Mouse (Mus musculus): ENCODE measurements around the gene Rap1gap. TPM values are rescaled to one million over a fixed set of nuclear protein-coding genes. Genes with fewer than 3 reads are reported as not detected.

Rap1gap gene
- 35.4 and 51.6 TPM in 2 replicates for polyA plus RNA-seq (2015; fragmentation: Nextera tagmentation; extraction: Ambion mirVana)

GRCm38 (mm10) chr4:137664433-137664979, at the start of gene Rap1gap:
Gene Rap1gap (plus strand): TSS chr4:137664726.
- Histone ChIP-seq H3K9ac (replicated peaks; ENCODE audit: low read depth, low read length) (peak within 1 kb of the TSS; percentile 84), H3K4me3 (replicated peaks; ENCODE audit: low read length) (peak within 1 kb of the TSS; percentile 67), H3K4me2 (ENCODE audit: low read length) (peak within 1 kb of the TSS; percentile 91), H3K36me3 (ENCODE audit: control insufficient read depth, insufficient read depth) (no peaks in the 10 kb centered on the region), H3K4me1 (replicated peaks; ENCODE audit: control insufficient read depth, insufficient read depth, low read length) (peaks cover 44% of the 10 kb centered on the region), H3K27me3 (replicated peaks; ENCODE audit: control insufficient read depth, insufficient read depth, low read length) (no peaks in the 10 kb centered on the region), H3K27ac (ENCODE audit: low read length) (no peak within 1 kb of the TSS), H3K9me3 (ENCODE audit: control insufficient read depth, low read length) (no peaks in the 10 kb centered on the region)
- peak; percentile 58 for ATAC-seq
- under 1% methylated on average over 44 of the region's 44 CpGs for WGBS

- no peak overlapping the region for H3K27ac ChIP-seq (ENCODE audit: low read length)
- H3K36me3 ChIP-seq (ENCODE audit: control insufficient read depth, insufficient read depth): peaks cover 35% of the 10 kb centered on the region
- WGBS: 94% methylated on average over 8 of the region's 8 CpGs
- no peak overlapping the region for H3K4me3 ChIP-seq (replicated peaks; ENCODE audit: low read length)
- H3K9me3 ChIP-seq (ENCODE audit: control insufficient read depth, low read length): no peaks in the 10 kb centered on the region
- ATAC-seq: no peak
- H3K4me2 ChIP-seq (ENCODE audit: low read length): no peak overlapping the region
- H3K27me3 ChIP-seq (replicated peaks; ENCODE audit: control insufficient read depth, insufficient read depth, low read length): no peaks in the 10 kb centered on the region
- H3K4me1 ChIP-seq (replicated peaks; ENCODE audit: control insufficient read depth, insufficient read depth, low read length): no peaks in the 10 kb centered on the region
- H3K9ac ChIP-seq (replicated peaks; ENCODE audit: low read depth, low read length): no peak overlapping the region
Measured at GRCm38 (mm10) chr4:137622847-137623246, 41.7 kb upstream of the Rap1gap start.

GRCm38 (mm10) chr4:137627476-137628235, 36.9 kb upstream of the Rap1gap start:
- no peak for ATAC-seq
- 38% methylated on average over 8 of the region's 8 CpGs for WGBS
- H3K27me3 ChIP-seq (replicated peaks; ENCODE audit: control insufficient read depth, insufficient read depth, low read length): no peaks in the 10 kb centered on the region
- no peak overlapping the region for H3K9ac ChIP-seq (replicated peaks; ENCODE audit: low read depth, low read length)
- H3K27ac ChIP-seq (ENCODE audit: low read length): no peak overlapping the region
- no peak overlapping the region for H3K4me3 ChIP-seq (replicated peaks; ENCODE audit: low read length)
- no peaks in the 10 kb centered on the region for H3K9me3 ChIP-seq (ENCODE audit: control insufficient read depth, low read length)
- H3K4me1 ChIP-seq (replicated peaks; ENCODE audit: control insufficient read depth, insufficient read depth, low read length): no peaks in the 10 kb centered on the region
- H3K36me3 ChIP-seq (ENCODE audit: control insufficient read depth, insufficient read depth): peaks cover 44% of the 10 kb centered on the region
- H3K4me2 ChIP-seq (ENCODE audit: low read length): no peak overlapping the region

GRCm38 (mm10) chr4:137628400-137628799, 36.1 kb upstream of the Rap1gap start:
- Histone ChIP-seq H3K36me3 (ENCODE audit: control insufficient read depth, insufficient read depth) (peaks cover 43% of the 10 kb centered on the region), H3K27me3 (replicated peaks; ENCODE audit: control insufficient read depth, insufficient read depth, low read length) (no peaks in the 10 kb centered on the region), H3K9ac (replicated peaks; ENCODE audit: low read depth, low read length) (no peak overlapping the region), H3K4me1 (replicated peaks; ENCODE audit: control insufficient read depth, insufficient read depth, low read length) (no peaks in the 10 kb centered on the region), H3K9me3 (ENCODE audit: control insufficient read depth, low read length) (no peaks in the 10 kb centered on the region), H3K4me2 (ENCODE audit: low read length) (no peak overlapping the region), H3K27ac (ENCODE audit: low read length) (no peak overlapping the region), H3K4me3 (replicated peaks; ENCODE audit: low read length) (no peak overlapping the region)
- ATAC-seq: no peak
- 60% methylated on average over 6 of the region's 6 CpGs for WGBS

- no peaks in the 10 kb centered on the region for H3K4me1 ChIP-seq (replicated peaks; ENCODE audit: control insufficient read depth, insufficient read depth, low read length)
- H3K9ac ChIP-seq (replicated peaks; ENCODE audit: low read depth, low read length): no peak overlapping the region
- no peak overlapping the region for H3K4me2 ChIP-seq (ENCODE audit: low read length)
- ATAC-seq: no peak
- peaks cover 44% of the 10 kb centered on the region for H3K36me3 ChIP-seq (ENCODE audit: control insufficient read depth, insufficient read depth)
- WGBS: 60% methylated on average over 7 of the region's 7 CpGs
- no peak overlapping the region for H3K4me3 ChIP-seq (replicated peaks; ENCODE audit: low read length)
- H3K27me3 ChIP-seq (replicated peaks; ENCODE audit: control insufficient read depth, insufficient read depth, low read length): no peaks in the 10 kb centered on the region
- no peak overlapping the region for H3K27ac ChIP-seq (ENCODE audit: low read length)
- no peaks in the 10 kb centered on the region for H3K9me3 ChIP-seq (ENCODE audit: control insufficient read depth, low read length)
Measured at GRCm38 (mm10) chr4:137629354-137629753, 35.2 kb upstream of the Rap1gap start.

- H3K4me1 ChIP-seq (replicated peaks; ENCODE audit: control insufficient read depth, insufficient read depth, low read length): no peaks in the 10 kb centered on the region
- WGBS: 89% methylated on average over 2 of the region's 2 CpGs
- H3K27me3 ChIP-seq (replicated peaks; ENCODE audit: control insufficient read depth, insufficient read depth, low read length): no peaks in the 10 kb centered on the region
- no peak overlapping the region for H3K4me2 ChIP-seq (ENCODE audit: low read length)
- no peak for ATAC-seq
- H3K27ac ChIP-seq (ENCODE audit: low read length): no peak overlapping the region
- no peak overlapping the region for H3K9ac ChIP-seq (replicated peaks; ENCODE audit: low read depth, low read length)
- H3K9me3 ChIP-seq (ENCODE audit: control insufficient read depth, low read length): no peaks in the 10 kb centered on the region
- H3K36me3 ChIP-seq (ENCODE audit: control insufficient read depth, insufficient read depth): peaks cover 48% of the 10 kb centered on the region
- no peak overlapping the region for H3K4me3 ChIP-seq (replicated peaks; ENCODE audit: low read length)
Measured at GRCm38 (mm10) chr4:137630153-137630552, 34.4 kb upstream of the Rap1gap start.

GRCm38 (mm10) chr4:137631596-137631995, 32.9 kb upstream of the Rap1gap start:
- Histone ChIP-seq H3K4me2 (ENCODE audit: low read length) (no peak overlapping the region), H3K4me1 (replicated peaks; ENCODE audit: control insufficient read depth, insufficient read depth, low read length) (no peaks in the 10 kb centered on the region), H3K27me3 (replicated peaks; ENCODE audit: control insufficient read depth, insufficient read depth, low read length) (no peaks in the 10 kb centered on the region), H3K9ac (replicated peaks; ENCODE audit: low read depth, low read length) (no peak overlapping the region), H3K9me3 (ENCODE audit: control insufficient read depth, low read length) (no peaks in the 10 kb centered on the region), H3K4me3 (replicated peaks; ENCODE audit: low read length) (no peak overlapping the region), H3K36me3 (ENCODE audit: control insufficient read depth, insufficient read depth) (peaks cover 53% of the 10 kb centered on the region), H3K27ac (ENCODE audit: low read length) (no peak overlapping the region)
- ATAC-seq: no peak
- 64% methylated on average over 3 of the region's 3 CpGs for WGBS

GRCm38 (mm10) chr4:137633394-137633793, 31.1 kb upstream of the Rap1gap start:
- Histone ChIP-seq H3K9ac (replicated peaks; ENCODE audit: low read depth, low read length) (no peak overlapping the region), H3K4me1 (replicated peaks; ENCODE audit: control insufficient read depth, insufficient read depth, low read length) (no peaks in the 10 kb centered on the region), H3K36me3 (ENCODE audit: control insufficient read depth, insufficient read depth) (peaks cover 61% of the 10 kb centered on the region), H3K9me3 (ENCODE audit: control insufficient read depth, low read length) (no peaks in the 10 kb centered on the region), H3K4me2 (ENCODE audit: low read length) (no peak overlapping the region), H3K27ac (ENCODE audit: low read length) (no peak overlapping the region), H3K4me3 (replicated peaks; ENCODE audit: low read length) (no peak overlapping the region), H3K27me3 (replicated peaks; ENCODE audit: control insufficient read depth, insufficient read depth, low read length) (no peaks in the 10 kb centered on the region)
- 84% methylated on average over 4 of the region's 4 CpGs for WGBS
- no peak for ATAC-seq

GRCm38 (mm10) chr4:137636597-137636996, 27.9 kb upstream of the Rap1gap start:
- H3K4me3 ChIP-seq (replicated peaks; ENCODE audit: low read length): no peak overlapping the region
- WGBS: 82% methylated on average over 3 of the region's 3 CpGs
- no peaks in the 10 kb centered on the region for H3K9me3 ChIP-seq (ENCODE audit: control insufficient read depth, low read length)
- ATAC-seq: no peak
- no peaks in the 10 kb centered on the region for H3K27me3 ChIP-seq (replicated peaks; ENCODE audit: control insufficient read depth, insufficient read depth, low read length)
- H3K4me2 ChIP-seq (ENCODE audit: low read length): no peak overlapping the region
- H3K27ac ChIP-seq (ENCODE audit: low read length): no peak overlapping the region
- H3K4me1 ChIP-seq (replicated peaks; ENCODE audit: control insufficient read depth, insufficient read depth, low read length): no peaks in the 10 kb centered on the region
- no peak overlapping the region for H3K9ac ChIP-seq (replicated peaks; ENCODE audit: low read depth, low read length)
- H3K36me3 ChIP-seq (ENCODE audit: control insufficient read depth, insufficient read depth): peaks cover 55% of the 10 kb centered on the region

Data from forebrain, embryonic 16.5 days (tissue).